Mouse (Mus musculus) adipocyte (in vitro differentiated cells): ENCODE measurements around the gene Tubb1.

ENCODE experiments used
- DNase-seq: peaks from one replicate; pipeline ENCODE4 v3.0.0-alpha.2; 2016; ENCODE audit warnings: low spot score

Tubb1 gene

GRCm38 (mm10) chr2:174443046-174443445, 7.4 kb upstream of the Tubb1 start:
- no peak for DNase-seq

GRCm38 (mm10) chr2:174444359-174444758, 6.1 kb upstream of the Tubb1 start:
- no peak for DNase-seq

- no peak for DNase-seq
These were observed 5.5 kb upstream of the Tubb1 start for GRCm38 (mm10) chr2:174445018-174445417.

GRCm38 (mm10) chr2:174446492-174446891, 4.0 kb upstream of the Tubb1 start:
- no peak for DNase-seq

- DNase-seq = no peak
These were observed 3.6 kb upstream of the Tubb1 start for GRCm38 (mm10) chr2:174446905-174447304.

- DNase-seq = no peak
These were observed 2.1 kb upstream of the Tubb1 start for GRCm38 (mm10) chr2:174448405-174448804.

GRCm38 (mm10) chr2:174453681-174454080, 3.2 kb downstream of the Tubb1 start:
- peak; percentile 62 for DNase-seq

- DNase-seq = no peak
These were observed 8.9 kb downstream of the Tubb1 start for GRCm38 (mm10) chr2:174459365-174459764.

GRCm38 (mm10) chr2:174463370-174463769, 12.9 kb downstream of the Tubb1 start:
- DNase-seq = no peak

- DNase-seq = peak; percentile 95
These were observed 13.5 kb downstream of the Tubb1 start, which contains the start of gene Atp5e for GRCm38 (mm10) chr2:174463789-174464523. TSS of gene Atp5e (minus strand) at chr2:174464105.

GRCm38 (mm10) chr2:174470333-174470732, 19.8 kb downstream of the Tubb1 start:
- no peak for DNase-seq

GRCm38 (mm10) chr2:174470786-174471405, 20.4 kb downstream of the Tubb1 start:
- no peak for DNase-seq

GRCm38 (mm10) chr2:174472407-174472806, 21.9 kb downstream of the Tubb1 start:
- DNase-seq = peak; percentile 64

- peak; percentile 100 for DNase-seq
These were observed 22.5 kb downstream of the Tubb1 start, which contains the start of gene Prelid3b for GRCm38 (mm10) chr2:174472818-174473549. TSS of gene Prelid3b (minus strand) at chr2:174473081.

- no peak for DNase-seq
These were observed 23.0 kb downstream of the Tubb1 start for GRCm38 (mm10) chr2:174473550-174473927.

- DNase-seq = no peak
These were observed 27.2 kb downstream of the Tubb1 start for GRCm38 (mm10) chr2:174477543-174478319.

- no peak for DNase-seq
These were observed 28.3 kb downstream of the Tubb1 start for GRCm38 (mm10) chr2:174478746-174479145.

GRCm38 (mm10) chr2:174487005-174487404, 36.5 kb downstream of the Tubb1 start:
- DNase-seq = no peak

GRCm38 (mm10) chr2:174492858-174493257, 42.4 kb downstream of the Tubb1 start:
- no peak for DNase-seq

- DNase-seq = no peak
These were observed 50.5 kb downstream of the Tubb1 start for GRCm38 (mm10) chr2:174500814-174501503.

- DNase-seq = no peak
These were observed 51.0 kb downstream of the Tubb1 start for GRCm38 (mm10) chr2:174501517-174501916.
